Mouse (Mus musculus) olfactory bulb, adult 2 months (tissue): ENCODE data around the gene Ncl.

Experiments used
- CTCF ChIP-seq: fragments of 200-500 bp; IDR thresholded peaks from 2 replicates; pipeline ENCODE4 v1.5.1; 2012; ENCODE audit warnings: low read depth, mild to moderate bottlenecking, low read length, moderate library complexity; ENCODE audit not compliant: insufficient read depth
- POLR2A ChIP-seq: fragments of 200-500 bp; IDR thresholded peaks from 2 replicates; pipeline ENCODE4 v1.6.1; 2012; ENCODE audit warnings: mild to moderate bottlenecking, low read depth, low read length, moderate library complexity; ENCODE audit not compliant: insufficient read depth

DNA sequence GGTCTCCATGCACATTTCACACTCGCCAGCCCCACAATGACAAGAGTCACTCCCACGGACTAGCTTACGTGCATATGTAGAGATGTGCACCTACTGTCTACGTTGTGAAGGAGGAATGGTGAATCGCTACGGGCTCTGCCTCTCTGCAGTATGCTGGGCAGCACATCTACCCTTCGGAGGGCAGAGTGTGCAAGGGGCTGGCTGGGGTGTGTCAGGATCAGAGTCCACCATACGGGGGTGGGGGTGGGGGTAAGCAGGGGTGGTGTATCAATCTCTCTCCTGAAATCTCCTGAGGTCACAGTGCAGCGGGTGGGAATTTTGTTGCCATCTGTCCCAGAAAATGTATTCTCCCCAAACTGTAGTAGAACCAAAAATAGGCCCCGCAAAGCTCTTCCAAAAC lies 49.3 kb upstream of the Ncl start:
- no peak for TF ChIP-seq POLR2A
- no peak for TF ChIP-seq CTCF
